Mouse (Mus musculus) large intestine, adult 2 months (tissue): ENCODE measurements around the gene Chmp4b. TPM values are rescaled to one million over a fixed set of nuclear protein-coding genes. Genes with fewer than 3 reads are reported as not detected.
A peak's percentile ranks its signal among the peaks of the same experiment; 100 is the strongest.

Experiments
- DNase-seq: peaks from one replicate; pipeline ENCODE4 v3.0.0-alpha.2; 2012; ENCODE audit warnings: low read depth, low spot score
- WGBS: fragments of 180-500 bp; shearing (Covaris S2); methylation state at CpG from one replicate; pipeline ENCODE4 v1.1.7; 2018; 5-methylcytosine and 5-hydroxymethylcytosine counted together
- polyA plus RNA-seq: library from polyadenylated mRNA; depleted of rRNA; stranded (reverse); fragments of >200 nt; gene quantifications from 2 replicates; pipeline ENCODE4 v1.2.3, GENCODE M21; 2012; rRNA removed

Chmp4b gene
- polyA plus RNA-seq: 187 and 196 TPM in 2 replicates

DNA sequence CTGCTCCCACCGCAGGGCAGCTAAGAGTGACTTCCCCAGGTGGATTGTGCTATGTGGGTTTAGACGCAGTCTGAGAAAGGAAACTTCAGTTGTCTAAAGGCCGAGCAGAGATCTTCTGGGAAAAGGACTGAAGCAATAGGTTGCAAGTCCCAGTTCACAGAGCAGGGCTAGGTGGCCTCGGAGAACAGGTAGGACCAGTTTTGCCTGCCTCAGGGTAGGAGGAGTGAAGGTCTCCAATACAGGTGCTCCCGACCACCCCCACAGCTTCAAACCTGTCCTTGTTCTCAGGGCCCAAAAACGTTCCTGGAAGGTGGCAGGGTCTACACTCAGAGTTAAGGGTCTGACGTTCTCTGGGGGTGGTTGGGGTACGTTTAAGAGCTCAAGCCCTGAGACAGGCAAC lies at the start of gene Chmp4b:
Chmp4b (plus strand) TSS at position 343 of the 400 bp plus-strand sequence.
- no peak for DNase-seq
- WGBS: 22% methylated on average over 8 of the region's 8 CpGs

DNA sequence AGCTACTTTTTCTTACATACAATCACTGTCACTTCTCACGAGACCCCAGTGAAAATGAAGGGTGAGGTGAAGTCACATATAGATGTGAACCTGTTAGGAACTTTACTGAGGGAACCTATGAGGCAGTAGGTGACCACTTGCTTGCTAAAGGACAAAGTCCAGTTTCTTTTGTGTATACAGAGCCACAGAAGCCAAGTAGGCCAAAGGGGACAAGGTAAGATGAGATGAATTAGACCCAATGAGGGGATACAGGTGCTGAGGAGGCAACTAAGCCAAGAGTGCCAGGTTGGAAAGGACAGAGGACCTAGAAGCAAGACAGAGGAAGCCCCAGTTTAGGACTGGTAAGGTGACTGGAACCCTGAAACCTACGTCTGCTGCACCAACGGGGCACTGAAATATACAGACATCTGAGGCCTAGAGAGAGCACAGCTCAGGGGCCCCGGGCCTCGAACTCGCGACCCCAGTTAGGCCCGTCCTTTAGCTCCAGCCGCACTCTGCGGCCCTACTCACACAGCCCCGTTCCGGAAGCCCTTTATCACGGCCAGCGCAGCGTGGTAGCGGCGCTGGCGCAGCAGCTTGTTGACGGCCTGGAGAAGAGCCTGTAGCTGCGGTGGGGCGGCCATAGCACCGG lies 48.4 kb upstream of the Chmp4b start:
- peak; percentile 37 for DNase-seq
- 3% methylated on average over 22 of the region's 22 CpGs for WGBS

DNA sequence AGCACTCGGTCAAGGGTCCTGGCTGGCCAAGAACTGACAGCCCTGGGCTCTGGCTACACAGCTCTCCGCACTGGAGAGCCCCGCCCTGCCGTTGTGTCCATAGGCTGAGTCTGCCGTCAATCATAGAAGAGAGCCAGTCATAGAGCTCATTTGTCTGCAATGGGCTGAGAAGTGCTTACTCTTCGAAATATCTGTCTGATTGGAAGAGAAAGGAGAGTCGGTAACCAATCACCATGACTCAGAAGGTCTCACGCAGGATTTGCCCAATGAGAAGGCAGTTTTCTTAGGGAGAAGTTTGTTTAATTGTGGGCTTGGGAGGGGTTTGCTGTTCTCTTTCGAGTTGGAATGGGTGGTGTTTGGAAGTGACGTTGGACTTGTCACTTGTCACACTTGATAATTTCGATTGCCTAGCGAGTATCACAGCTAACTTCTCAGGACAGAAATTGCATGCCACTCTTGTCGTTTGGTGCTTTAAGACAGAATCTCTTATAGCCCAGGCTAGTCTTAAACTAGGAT lies 47.8 kb upstream of the Chmp4b start, which contains the start of gene Pxmp4:
Pxmp4 (minus strand) TSS at position 71 of the 516 bp plus-strand sequence.
- WGBS: under 1% methylated on average over 13 of the region's 13 CpGs
- peak; percentile 100 for DNase-seq

DNA sequence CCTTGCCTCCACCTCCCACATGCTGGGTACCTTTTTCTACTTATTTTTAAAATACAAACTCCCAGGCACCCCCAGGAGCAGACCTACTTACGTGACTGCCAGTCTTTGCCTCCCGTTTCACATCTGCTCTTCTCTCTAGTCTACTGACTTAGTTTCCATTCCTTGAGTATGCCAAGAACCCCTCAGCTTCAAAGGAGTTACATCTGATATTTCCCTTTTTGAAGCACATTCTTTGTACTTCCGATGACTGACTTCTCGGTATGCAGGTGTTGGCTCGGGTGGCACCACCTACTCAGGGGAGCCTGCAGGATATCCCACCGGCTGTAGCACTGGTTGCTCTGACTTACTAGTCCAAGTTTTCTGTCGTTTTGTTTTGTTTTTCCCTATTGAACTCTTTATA lies 47.3 kb upstream of the Chmp4b start:
- no peak for DNase-seq
- 12% methylated on average over 7 of the region's 7 CpGs for WGBS

DNA sequence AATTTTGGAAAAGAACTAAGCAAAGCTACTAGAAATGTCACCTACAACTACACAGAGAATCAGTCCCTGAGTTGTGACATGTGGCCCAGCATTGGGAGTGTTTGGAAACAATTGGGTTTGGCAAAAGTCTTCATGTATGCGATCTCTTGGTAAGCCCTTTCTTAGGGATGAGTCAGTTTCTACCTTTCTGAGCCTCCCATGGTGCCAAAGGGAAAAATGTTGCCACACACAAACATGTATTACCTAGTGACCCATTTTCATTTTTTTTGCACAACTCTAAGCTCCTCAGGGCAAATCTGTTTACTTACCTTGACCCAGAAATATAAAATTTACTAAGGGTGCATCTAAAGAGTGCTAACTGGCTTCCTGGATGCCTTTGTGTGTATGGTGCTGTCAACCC lies 44.5 kb upstream of the Chmp4b start:
- WGBS: 71% methylated on average over 1 of the region's 1 CpGs
- no peak for DNase-seq

DNA sequence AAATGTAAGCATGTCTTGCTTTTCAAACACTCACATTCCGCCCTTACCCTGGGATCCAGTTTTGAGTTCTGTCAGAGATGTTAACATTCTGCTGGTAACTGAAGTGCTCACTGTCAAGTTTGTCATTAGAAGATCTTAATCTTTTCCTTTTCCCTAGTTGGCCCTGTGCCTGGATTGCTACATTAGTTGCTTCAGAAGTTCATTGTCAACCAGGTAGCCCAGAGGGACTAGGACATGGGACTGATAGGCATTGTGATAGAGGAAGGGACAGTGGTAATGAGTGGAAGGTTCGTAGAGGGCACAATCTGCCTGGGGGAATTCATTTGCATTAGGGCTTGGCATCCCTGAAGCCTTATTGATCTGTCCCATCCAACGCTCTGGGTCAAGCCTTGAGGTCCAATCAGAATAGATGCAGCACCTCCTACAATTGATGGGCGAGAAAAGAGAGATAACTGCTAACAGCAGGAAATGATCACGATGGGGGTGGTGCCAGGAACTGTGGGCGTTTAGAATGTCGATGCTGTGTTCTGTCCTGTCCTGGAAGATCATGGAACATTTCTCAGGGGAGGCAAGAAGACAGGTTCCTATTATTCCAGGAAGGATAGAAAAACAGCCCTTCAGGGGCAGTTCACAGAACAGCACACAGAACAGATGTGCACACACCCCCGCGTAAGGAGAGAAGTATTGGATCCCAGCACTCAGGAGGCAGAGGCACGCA lies 42.3 kb upstream of the Chmp4b start:
- DNase-seq: no peak
- WGBS: 53% methylated on average over 10 of the region's 10 CpGs

DNA sequence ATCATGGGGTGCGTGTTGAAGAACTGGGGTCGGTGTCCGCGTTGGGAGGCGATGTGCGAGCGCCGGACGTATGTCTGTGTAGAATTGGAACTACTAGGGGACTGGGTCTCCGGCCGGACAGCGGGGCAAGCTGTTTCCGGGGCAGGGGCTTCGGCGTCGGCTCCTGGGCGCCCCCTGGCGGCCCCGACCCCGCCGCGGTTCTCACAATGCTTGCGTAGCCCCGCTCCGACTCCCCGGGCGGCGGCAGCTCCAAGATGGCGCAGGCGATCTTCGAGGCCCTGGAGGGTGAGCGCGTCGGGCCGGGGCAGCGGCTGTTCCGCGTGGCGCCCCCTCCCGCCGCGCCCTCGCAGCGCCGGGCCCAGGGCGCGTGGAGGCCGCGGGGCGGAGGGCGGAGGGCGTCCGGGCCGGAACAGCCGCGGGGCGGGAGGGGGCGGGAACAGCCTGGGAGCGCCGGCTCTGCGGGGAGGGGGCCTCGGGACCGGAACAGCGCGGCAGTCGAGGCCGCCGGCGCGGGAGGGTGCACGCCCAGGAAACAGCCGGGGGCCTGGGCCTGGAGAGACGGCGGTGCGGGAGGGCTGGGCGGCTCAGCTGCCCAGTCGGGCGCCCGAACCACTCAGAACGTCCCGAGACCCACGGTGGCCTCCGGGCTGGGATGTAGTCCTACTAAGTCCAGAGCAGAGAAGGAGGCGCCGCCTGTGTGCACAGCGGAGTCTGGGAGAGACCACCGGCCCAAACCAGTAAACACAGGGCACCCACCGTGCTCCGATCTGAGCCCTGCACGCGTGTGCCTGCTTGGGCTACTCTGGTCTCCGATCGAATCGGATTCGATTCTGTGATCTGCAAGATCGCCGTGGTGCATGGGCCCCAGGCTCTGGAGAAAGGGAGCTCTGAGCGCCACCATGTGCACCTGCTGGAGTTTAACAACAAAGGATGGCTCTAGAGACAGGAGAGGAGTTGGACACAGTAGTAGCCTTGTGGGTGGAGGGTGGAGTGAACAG lies 38.1 kb upstream of the Chmp4b start, which contains the start of the genes Zfp341 and 4930519P11Rik:
Zfp341 (plus strand) TSS at position 180 of the 998 bp plus-strand sequence.
4930519P11Rik (minus strand) TSS at position 320 of the 998 bp plus-strand sequence.
- WGBS: 1% methylated on average over 92 of the region's 98 CpGs
- peak; percentile 60 for DNase-seq

DNA sequence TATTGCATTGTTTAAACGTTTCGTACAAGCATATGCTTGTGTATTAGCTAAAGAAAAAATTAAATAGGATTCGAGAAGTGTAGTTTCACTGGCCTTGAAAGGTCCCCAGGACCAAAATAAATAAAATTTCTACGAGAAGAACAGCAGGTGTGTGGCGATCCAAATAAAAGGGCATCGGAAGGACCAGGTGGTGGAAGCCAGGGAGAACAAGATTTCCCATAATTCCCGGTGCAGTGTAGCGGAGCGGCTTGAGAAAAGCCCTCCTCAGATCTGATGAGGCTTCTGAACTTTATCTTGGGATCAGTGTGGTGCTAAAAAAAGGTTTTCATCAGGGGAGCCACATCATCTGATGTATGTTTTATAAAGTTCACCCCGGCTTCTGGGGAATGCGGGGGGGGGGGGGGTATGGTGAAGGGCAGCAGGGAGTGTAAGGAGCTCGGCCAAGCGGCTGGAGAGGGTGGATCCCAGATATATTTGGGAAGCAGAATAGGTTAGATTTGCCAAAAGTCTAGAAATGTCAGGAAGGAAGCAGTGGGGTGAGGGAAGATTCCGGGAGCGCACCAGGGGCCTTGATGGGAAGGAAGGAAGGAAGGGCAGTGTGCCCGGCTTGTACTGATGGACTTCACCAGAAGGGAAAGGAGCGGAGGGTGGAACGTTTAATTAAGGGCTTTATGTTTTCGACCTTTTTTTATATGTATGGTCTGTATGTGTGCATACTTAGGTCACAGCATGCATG lies 36.5 kb upstream of the Chmp4b start:
- no peak for DNase-seq
- WGBS: 66% methylated on average over 19 of the region's 19 CpGs

DNA sequence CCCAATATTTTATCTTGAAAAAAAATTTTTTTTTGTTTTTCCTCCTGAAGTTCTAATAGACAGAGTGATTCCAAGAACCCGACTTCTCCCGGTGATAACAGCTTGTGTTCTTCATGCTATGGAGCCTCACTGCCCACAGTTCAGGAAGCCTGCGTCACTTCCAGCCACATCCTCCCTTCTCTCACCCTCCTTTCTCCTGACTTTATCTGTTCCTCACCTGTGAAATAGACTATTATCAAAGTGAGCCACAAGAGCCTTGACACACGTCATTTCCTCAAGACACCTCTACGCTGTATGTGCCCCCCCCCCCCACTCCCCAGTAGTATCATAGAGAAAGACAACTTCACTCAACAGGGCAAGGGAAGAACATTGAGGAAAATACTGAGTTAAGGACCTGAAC lies 35.8 kb upstream of the Chmp4b start:
- 85% methylated on average over 5 of the region's 5 CpGs for WGBS
- DNase-seq: no peak

DNA sequence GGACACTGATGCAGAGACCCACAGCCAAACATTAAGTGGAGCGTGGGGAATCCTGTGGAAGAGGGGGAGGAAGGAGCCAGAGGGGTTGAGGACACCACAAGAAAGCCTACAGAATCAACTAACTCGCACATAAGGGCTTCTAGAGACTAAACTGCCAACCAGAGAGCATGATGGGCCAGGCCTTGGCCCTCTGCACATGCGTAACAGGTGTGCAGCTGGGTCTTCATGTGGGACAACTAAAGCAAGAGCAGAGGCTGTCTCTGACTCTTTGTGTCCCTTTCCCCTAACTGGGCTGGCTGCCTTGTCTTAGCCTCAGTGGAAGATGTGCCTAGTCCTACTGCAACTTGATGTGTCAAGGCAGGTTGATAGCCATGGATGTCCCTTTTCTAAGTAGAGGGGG lies 34.4 kb upstream of the Chmp4b start:
- no peak for DNase-seq
- 92% methylated on average over 3 of the region's 3 CpGs for whole genome bisulfite sequencing

DNA sequence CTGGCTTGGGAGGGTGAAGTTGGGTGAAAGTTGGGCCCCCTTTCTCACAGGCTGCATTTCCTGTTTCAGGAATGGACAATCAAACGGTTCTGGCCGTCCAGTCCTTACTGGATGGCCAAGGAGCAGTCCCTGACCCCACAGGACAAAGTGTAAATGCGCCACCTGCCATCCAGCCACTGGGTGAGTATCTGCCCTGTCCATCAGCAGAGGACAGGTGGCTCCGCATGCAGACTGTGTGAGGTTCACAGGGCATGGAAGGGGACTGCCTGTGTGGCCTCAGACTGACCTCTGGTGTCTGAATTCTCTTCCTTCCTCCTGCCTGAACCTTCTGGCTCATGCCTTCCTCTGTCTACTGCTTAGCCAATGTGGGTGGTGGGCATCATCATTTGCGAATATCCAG lies 29.8 kb upstream of the Chmp4b start:
- DNase-seq: no peak
- WGBS: 73% methylated on average over 5 of the region's 5 CpGs

DNA sequence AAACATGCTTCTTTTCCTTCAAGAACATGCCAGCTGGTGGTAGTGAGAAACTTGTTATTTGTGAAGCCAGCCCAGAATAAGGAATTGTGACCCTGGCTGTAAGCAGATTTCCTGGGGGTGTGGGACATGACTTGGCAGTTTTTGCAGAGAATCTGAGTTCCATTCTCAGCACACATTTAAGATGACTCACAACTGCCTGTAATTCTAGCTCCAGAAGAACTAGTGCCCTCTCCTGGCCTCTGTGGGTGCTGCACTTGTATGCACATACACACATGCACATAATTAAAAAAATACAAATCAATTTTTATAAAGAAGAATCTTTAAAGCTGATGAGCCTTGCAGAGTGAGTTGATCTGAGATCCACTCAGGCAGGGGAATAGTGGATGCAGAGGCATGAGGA lies 27.4 kb upstream of the Chmp4b start:
- no peak for DNase-seq

DNA sequence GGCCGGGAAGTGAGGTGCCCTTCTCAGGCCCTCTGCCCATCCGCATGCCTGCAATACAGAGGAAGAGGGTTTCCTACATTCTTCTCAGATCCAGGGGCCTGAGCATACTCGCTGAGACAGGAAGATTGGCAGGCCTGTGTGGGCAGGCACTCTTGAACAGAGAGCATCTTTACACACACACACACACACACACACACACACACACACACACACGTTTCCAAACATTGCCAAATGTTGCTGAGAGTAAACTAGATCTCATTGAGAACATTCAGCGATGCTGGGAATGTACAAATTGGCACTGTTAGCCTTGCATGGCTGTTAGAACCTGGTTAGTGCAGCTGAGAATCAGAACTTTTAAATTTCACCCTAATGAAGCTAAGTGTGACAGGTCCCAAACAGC lies 21.0 kb upstream of the Chmp4b start:
- WGBS: 80% methylated on average over 5 of the region's 5 CpGs
- DNase-seq: no peak

DNA sequence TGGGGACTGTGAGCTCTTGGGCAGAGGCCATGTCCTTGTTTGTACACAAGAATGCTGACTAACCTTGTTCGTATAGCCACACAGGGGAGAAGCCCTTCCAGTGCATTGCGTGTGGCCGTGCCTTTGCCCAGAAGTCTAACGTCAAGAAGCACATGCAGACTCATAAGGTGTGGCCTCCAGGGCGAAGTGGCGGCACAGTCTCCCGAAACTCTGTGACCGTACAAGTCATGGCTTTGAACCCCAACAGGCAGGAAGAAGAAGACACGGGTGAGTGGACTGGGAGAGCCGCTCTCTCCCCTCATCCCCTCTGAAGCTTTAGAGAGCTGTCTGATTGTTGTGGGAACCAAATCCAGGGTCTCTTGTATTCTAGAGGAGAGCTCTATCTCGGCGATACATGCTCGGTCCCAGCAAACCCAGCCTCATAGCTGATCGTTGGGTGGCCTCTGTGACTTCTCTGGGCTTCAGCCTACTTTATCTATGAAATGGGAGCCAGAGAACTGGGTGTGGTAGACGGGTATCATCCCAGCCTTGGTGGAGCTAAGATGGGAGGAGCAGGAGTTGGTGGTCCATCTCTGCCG lies 19.2 kb upstream of the Chmp4b start:
- no peak for DNase-seq
- WGBS: 94% methylated on average over 16 of the region's 16 CpGs

DNA sequence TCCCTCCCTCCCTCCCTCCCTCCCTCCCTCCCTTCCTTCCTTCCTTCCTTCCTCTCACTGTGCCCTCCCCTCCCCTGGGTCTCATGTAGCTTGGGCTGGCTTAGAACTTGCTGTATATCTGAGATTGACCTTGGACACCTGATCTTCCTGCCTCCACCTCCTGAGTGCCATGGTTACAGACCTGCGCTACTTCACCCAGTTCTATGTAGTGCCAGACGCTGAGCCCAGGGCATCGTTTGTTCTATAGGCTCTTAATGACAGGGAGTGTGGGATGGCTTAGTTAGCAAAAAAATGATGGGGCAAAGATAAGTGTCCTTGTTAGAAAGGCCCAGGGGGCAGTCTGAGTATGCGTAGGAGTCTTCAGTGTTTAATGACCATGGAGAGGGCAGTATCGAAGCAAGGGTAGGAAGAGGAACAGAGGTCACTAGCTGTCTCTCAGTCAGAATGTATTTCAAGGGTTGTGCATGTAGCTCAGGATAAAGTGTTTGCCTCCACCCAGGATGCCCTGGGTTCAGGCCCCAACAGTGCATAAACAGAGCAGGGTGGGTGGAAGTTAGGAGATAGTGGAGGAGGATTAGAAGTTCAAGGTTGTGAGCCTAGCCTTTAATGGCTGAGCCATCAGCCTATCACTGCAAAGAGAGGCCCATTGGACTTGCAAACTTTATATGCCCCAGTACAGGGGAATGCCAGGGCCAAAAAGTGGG lies 18.3 kb upstream of the Chmp4b start:
- DNase-seq: no peak
- WGBS: 85% methylated on average over 5 of the region's 5 CpGs

DNA sequence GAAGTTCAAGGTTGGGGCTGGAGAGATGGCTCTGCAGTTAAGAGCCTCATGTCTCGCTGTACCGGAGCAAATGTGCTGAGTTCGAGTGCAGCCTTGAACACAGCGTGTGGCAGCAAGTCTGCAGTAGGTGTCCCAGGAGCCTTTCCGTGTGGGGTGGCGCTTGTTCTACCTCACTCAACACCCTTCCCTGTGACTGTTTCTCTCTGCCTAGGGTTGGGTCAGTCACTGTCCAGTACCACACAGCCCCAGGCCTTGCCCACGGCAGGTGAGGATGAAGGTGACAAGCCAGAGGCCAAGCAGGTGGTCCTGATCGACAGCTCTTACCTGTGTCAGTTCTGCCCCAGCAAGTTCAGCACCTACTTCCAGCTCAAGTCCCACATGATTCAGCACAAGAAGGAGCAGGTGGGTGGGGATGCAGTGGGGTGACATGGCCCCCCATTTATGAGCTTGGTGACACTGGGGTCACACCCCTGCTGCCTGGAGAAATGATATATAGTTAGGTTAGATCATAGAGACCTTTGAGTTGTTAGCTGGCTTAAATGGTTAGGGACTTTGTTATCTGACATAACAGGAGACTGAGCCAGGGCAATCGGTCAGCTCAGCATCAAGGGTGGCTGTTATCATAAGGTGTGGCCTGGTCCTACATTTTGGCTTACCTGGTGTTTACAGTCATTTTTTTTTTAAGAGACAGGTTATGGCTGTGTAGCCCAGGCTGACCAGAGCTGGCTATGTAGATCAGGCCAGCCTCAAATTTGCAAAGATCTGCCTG lies 17.4 kb upstream of the Chmp4b start:
- 87% methylated on average over 9 of the region's 9 CpGs for WGBS
- no peak for DNase-seq

DNA sequence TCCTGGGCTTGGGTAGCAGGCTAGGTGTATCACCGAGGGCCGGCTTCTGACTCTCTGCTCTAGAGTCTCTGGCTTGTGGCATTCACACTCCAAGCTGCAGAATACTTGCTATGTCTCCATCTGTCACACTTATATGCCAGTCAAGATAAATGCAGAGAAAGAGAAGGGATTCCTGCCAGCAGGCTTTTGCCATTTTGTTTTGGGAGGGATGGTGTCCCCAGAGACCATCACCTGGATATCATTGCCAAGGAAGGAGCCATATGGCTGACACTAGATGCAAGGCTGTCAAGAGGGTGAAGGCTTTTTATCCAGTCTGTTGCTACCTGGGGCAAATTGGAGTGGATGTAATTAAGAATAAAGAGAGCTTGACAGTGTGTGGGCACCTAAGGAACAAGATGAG lies 15.7 kb upstream of the Chmp4b start:
- no peak for DNase-seq
- 94% methylated on average over 2 of the region's 2 CpGs for WGBS

DNA sequence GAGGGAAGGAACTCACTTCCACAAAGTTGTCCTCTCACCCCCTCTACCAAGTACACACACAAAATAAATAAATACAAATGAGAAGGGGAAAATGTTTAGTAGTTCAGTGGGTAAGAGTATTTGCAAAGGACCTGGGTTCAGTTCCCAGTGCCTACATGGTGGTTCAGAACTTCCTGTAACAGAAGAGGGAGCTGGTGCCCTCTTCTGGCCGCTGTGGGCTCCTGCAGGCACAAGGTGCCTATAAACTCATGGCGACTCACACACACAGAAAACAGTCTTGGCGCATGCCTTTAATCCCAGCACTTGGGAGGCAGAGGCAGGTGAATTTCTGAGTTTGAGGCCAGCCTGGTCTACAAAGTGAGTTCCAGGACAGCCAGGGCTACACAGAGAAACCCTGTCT lies 13.0 kb upstream of the Chmp4b start:
- 74% methylated on average over 3 of the region's 3 CpGs for WGBS
- DNase-seq: no peak
